Mouse (Mus musculus): Measurements from ENCODE around the gene Pld1.

DNA sequence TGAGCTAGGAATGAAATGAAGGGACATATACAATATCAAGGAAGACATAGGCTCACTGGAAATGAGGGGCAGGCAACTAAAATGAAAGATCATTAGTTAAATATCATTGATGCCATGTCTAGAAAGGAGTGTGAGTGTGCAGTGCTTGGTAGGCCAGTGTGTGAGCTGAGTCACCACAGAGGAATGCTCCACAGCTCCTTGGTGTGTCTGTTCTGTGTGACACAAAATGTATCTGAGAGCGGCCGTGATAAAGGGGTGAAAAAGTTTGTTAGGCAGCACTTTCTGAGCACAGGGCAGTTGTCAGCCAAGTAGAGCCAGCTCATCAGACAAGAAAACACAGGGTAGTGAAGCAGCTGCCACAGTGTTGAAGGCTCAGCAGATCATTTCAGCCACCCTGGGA lies 153.2 kb downstream of the Pld1 start:
- TF ChIP-seq CTCF (IDR thresholded peaks at IDR 0.05; ENCODE audit: insufficient read depth, low read length) (no peak), POLR2A (IDR thresholded peaks at IDR 0.05; ENCODE audit: borderline replicate concordance, extremely low read depth, low read depth, low read length) (no peak)
